In genomic region chr9:24331661-24332060, GRCm38 (mm10) we compare ENCODE assay signal across 16 mouse cellular contexts.
"Had no signal": no experiment of that assay in that cellular context is flagged by ENCODE, and none has a peak within 500 bp of the region (broad histone marks: within the 10 kb centered on the region; RNA-seq: fewer than 3 reads in every experiment).

No protein-coding gene starts in this region.

- ATAC-seq: liver, postnatal 0 days; lung, postnatal 0 days; midbrain, embryonic 13.5 days; midbrain, embryonic 16.5 days had no signal

- H3K4me1 ChIP-seq: megakaryocyte, embryonic 14.5 days; midbrain, embryonic 10.5 days; midbrain, embryonic 13.5 days had no signal

- H3K9me3 ChIP-seq: megakaryocyte, embryonic 14.5 days; midbrain, embryonic 10.5 days; midbrain, embryonic 13.5 days had no signal

- DNase-seq: kidney, postnatal 25 days; layer of hippocampus, postnatal 36 days; liver, postnatal 0 days; lung, embryonic 14.5 days; thymus, postnatal 14 days; thymus, postnatal 4 days had no signal

- H3K27me3 ChIP-seq: midbrain, embryonic 13.5 days had no signal

- H3K4me3 ChIP-seq: left cerebral cortex, adult 2 months; megakaryocyte, embryonic 14.5 days; midbrain, embryonic 10.5 days; midbrain, embryonic 13.5 days; myocyte had no signal

- H3K9ac ChIP-seq: liver, embryonic 14.5 days; liver, postnatal 0 days; lung, embryonic 14.5 days; midbrain, embryonic 13.5 days had no signal

- H3K36me3 ChIP-seq: midbrain, embryonic 10.5 days; midbrain, embryonic 13.5 days had no signal

- H3K27ac ChIP-seq: kidney, postnatal 0 days; left cerebral cortex, adult 2 months; liver, embryonic 14.5 days; macrophage; midbrain, embryonic 10.5 days; midbrain, embryonic 13.5 days had no signal

- H3K4me2 ChIP-seq: lung, embryonic 14.5 days; midbrain, embryonic 13.5 days had no signal
